Mouse (Mus musculus) c-Kit-positive CD71-positive TER-119-positive erythroid progenitor cells, embryonic 14.5 days (primary cell): ENCODE results near the gene Olfr1373.
"Not testable (repeated sequence)": the region's sequence is repeated elsewhere in the genome, so short reads cannot be mapped to it uniquely, and the experiment has no call there.

ENCODE experiments used
- DNase-seq: peaks from one replicate; pipeline ENCODE4 v3.0.0-alpha.2; 2013; ENCODE audit warnings: low spot score

The Olfr1373 gene

DNA sequence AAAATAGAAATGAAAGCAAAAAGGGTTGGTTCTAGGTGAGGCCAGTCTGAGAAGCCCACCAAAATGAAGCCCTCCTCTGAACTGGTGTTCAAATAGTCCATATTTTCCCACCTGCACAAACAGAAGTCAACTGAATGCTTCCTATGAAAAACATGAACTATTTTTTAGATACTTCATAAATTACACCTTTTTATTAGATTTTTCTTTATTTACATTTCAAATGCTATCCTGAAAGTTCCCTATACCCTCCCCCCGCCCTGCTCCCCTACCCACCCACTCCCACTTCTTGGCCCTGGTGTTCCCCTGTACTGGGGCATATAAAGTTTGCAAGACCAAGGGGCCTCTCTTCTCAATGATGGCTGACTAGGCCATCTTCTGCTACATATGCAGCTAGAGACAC, at the start of gene Olfr1373:
Olfr1373 (minus strand) TSS at position 101 of the 400 bp plus-strand sequence.
- not testable (repeated sequence) for DNase-seq

DNA sequence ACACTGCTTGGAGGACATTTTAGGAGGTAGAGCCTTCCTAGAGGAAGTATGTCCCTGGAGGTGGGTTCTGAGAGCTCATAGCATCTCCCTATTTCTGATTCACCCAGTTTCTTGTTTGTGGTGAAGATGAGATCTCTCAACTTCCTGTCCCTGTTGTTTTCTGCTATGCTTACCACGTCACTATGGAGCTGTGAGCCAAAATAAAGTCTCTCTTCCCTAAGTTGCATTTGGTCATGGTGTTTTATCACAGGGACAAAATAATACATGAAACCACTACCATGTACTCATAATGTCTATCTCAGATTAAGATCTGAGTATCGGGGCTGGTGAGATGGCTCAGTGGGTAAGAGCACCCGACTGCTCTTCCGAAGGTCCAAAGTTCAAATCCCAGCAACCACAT, 35.3 kb upstream of the Olfr1373 start:
- DNase-seq = not testable (repeated sequence)

DNA sequence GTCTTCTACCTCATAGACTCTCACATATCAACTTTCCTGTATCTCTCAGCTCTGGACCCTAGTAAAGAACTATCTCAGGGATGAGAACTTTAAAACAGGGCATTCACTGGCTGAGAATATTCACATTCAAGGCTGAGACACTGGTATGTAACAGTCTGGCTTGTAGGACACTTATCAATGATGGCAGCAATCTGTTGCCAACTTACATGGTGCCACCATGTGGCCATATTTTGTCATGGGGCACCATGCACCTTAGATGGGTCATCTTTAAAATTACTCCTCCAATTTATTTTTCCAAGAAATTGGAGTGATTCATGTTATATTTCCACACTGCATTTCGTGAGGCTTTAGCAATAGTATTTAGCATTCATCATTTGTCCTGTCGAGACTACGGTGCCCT, 34.6 kb upstream of the Olfr1373 start:
- not testable (repeated sequence) for DNase-seq

DNA sequence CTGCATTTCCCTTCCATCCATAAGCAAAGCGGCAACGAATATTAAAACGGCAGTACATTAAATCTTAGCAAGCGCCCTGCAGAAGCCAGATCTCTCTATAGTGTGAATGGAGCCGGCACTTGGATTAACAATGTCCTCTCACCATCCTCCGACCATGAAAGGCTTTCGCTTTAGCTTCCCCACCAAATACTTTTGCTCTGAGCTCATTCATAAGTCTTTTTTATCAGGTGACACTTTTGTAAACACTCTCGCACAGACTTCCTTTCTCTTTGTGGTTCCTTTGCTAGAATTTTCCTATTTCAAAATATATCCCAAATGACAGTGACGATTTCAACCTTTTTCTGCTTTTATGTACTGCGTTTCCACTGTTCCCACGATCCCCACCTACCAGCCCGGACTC, 23.1 kb upstream of the Olfr1373 start:
- no peak for DNase-seq

DNA sequence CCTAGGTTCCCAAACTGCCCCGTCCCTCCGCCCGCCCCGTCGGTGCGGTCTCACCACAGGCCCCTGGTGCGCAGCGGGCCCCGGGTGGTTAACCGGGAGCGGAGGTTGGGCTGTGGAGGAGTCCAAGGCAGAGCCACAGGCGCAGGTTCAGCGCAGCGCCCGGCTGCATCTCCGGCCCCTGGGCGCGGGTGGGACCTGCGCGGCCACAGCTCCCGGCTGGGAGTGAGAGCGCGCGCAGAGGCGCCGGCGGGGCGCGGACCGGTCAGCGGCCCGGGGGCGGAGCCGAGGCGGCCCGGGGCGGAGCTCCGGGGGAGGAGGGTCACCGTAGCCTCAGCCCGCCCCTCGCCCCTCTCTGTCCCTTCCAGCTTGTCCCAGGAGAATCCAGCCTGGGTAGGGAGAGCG, 22.6 kb upstream of the Olfr1373 start:
- DNase-seq = not testable (repeated sequence)

DNA sequence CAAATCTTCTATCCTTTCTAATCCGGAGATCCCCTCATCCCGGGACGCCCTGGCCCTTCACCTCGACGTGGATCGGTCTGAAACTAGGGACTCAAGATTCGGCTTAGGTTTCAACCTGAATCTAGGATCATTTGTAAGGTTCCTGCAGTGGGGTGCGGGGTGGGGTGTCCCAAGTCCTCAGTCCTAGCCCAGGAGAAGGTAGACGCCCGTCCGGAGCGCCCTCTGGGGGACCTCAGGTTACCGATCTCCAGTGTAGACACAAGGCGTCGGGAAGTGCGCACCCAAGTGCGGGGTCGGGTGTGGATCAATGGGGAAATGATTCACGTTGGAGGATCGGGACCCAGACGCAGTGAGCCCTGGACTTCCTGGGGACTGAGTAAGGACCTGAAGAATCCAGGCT, 21.8 kb upstream of the Olfr1373 start:
- no peak for DNase-seq

DNA sequence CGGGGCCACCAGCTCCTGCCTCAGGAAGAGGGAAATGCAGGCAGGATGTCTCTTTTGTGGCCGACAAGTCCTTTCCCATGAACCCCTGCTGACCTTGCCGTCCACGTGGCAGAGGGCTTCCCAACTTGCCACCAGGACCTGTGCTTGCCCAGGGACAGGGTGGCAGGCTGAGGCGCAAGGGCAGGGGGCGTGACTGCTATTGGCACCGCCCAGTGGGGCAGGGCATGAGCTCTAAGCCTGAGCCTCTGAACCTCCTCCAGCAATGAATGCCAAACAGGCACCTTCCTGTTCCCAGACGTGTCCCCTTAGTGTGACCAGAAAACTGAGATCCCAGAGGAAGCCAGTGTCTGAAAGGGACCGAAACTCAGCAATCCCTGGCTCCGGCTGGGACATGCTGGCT, 18.6 kb upstream of the Olfr1373 start:
- no peak for DNase-seq

DNA sequence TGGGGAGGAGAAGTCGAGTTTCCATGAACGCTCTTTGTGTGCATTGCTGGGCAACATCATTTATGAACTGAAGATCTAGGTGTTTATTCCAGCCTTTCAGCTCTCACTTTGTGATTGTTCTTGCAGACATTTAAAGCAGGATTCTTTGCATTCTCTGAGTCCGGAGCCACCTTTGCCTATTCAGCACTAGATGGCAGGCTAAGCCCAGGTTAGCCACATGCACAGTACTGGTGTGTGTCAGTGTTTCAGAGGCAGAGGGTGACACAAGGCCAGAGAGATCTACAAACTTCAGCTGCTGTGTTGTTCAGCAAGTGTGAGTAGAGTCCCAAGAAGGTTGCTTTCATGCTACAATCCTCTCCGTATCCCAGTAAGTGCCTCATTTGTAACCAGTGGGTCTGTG, 1.7 kb downstream of the Olfr1373 start:
- DNase-seq = not testable (repeated sequence)

DNA sequence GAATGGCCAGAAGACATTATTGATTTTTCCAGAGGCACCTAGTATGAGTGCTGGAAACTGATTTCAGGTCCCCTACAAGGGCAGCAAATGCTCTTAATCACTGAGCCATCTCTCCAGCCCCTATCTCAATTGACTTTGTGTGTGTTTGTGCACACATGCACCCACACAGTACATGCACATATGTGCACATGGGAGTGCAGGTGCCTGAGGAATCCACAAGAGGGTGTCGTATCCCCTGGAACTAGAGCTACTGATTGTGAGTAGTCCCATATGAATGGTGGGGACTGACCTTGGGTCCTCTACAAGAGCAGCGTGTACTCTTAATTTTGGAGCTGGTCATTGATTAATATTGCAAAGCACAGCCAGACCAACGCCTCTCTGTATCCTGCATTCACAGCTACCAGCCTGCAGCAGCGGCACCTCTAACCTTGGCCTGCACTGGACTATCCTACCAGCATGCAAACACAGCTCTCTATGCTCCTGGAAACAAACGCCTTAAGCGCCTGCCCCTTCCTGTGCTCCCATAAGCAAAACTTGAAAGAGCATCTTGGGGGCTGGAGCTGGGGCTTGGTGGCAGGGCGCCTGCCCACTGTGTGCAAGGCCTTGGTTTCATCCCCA, 14.8 kb downstream of the Olfr1373 start:
- no peak for DNase-seq

DNA sequence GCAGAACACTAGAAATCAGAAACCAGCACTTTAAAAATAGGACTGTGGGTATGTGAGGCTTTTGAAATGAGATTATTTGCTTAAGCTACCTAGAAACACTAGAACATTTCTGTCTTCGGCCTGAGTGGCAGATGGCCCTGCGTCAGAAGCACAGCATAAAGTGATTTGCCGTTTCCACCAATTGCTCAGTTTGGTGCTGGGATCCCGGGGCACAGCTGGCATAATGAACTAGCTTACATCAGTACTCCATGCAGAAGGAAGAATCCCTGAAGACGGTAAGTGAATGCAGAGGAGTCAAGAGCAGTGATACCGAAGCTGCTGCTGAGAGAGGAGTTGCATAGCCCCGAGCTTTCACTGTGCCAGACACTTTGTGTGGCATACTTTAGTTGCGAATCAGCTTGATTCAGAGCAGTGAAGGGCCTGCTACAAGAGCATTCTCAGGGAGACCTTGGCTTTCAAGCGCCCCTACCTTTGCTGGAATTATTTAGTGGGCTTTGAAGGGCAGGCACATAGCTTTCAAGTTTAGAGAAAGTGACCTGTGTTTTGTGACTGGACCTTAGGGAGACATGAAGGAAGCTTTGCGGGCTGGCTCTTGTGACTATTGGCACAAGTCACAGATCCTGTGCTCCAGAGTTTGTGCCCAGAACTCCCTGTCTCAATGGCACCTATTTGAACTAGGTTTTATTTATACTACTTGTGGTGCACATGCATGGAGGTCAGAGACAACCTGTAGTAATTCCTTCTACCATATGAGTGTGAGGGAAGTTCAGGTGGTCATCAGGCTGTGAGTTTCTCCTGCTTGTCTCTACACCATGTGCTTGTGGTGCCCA, 15.5 kb downstream of the Olfr1373 start:
- DNase-seq = no peak

DNA sequence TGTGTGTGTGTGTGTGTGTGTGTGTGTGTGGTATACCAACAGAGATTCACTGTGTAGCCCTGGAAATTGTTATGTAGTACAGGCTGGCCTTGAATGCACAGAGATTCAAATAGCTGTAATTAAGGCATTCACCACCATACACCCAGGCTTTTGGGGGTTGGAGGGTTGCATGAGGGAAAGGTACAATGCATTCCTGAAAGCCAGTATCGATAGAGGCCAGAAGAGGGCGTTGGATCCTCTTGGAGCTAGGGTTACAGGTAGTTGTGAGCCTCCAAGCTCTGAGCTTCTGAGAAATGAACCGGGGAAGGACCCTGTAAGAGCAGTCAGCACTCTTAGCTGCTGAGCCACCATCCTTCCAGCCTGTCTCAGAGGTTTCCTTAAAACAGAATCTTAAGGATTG, 16.2 kb downstream of the Olfr1373 start:
- DNase-seq = no peak

DNA sequence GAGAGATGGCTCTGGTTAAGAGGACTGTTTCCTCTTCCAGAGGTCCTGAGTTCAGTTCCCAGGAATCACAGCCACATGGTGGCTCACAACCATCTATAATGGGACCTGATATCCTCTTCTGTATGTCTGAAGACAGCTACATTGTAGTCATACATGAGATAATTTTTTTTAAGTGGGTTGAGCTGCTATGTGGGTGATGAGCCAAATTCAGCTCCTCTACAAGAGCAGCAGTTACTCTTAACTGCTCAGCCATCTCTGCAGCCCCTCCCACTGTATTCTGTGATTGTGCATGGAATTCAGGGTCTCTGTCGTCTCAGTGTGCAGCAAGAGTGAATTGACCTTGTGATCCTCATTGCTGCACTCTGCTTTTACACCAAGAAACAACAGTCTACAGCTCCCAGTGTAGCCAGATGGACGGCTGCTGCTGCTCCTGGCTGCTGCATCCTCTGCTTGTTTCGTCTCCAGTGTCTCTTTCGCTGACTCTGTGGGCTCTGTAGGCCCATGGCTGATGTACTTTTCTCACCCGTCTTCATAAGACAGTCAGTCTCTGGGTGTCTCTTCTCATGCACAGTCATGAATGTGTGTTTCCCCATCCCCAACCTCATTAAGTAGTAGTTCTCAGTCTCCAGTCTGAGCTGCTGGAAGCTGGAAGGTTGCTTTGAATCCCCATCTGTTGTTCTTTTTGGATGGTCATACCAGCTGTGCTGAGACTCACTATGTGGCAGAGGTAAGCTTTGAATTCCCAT, 16.8 kb downstream of the Olfr1373 start:
- no peak for DNase-seq

DNA sequence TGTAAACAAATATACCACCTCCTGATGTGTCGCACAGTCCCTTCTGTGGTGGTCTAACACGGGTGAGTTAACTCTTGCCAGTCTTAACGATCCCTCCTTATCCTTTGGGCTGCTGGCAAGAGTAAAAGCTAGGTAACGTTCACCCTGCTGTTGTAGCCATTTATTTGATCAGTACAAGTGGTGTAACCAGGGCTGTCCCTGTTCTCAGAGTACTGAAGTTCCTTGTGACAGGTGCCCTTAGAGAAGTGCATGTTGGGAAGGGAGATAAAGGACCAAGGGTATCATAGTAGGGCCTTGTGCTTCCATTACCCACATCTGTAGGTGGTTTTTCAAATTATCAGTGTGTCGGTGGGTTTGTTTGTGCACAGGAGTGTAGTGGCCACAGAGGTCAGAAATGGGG, 17.6 kb downstream of the Olfr1373 start:
- no peak for DNase-seq

DNA sequence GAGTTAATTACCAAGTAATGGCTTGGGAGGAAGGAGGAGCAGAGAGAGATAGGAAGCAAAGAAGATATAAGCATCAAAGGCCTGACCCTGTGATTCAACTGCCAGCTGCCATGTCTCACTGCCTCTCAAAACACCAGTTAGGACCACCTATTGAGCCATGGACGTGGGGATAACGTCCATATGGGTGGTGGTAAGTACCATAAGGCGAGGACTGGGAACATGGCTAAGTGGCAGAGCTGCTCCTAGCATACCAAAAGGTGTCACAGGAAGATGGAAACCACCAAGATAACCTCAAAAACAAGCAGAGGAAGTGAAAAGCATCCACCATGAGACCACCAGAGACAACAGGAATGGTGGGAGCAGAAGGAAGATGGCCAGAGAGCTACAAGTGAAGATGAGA, 18.2 kb downstream of the Olfr1373 start:
- no peak for DNase-seq

DNA sequence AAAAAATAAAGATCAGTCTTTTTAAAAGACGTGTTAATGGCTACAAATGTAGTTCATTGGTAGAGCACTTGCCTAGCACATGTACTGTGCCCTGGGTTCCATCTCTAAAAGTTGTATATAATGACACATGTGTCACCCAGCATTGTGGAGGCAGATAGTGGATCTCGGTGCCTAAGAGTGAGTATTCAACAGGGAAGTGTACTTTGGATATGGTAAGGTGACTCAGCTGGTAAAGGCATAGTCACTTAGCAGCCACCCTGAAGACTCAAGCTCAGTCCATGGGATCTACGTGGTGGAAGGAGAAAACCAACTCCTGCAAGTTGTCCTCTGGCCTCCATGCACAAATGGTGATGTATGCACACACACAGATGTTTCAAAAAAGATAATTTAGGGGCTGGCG, 20.9 kb downstream of the Olfr1373 start:
- no peak for DNase-seq

DNA sequence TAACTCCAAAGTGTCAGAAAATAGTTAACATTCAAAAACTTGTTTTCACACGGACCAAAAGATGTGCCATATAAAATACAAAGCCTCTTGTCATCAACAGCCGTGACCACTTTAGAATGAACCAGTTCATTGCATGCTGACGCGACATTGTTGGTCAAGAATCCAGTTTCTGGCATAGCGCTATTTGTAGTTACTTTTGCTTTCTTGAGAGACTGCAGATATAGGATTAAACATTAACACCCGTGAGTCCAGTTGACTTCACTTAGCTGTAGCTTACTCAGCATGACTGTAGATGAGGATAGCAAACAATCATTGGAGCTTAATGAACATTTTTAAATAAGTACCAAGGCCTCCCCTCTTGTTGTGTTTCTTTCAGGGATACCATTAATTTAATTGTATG, 23.3 kb downstream of the Olfr1373 start:
- no peak for DNase-seq

DNA sequence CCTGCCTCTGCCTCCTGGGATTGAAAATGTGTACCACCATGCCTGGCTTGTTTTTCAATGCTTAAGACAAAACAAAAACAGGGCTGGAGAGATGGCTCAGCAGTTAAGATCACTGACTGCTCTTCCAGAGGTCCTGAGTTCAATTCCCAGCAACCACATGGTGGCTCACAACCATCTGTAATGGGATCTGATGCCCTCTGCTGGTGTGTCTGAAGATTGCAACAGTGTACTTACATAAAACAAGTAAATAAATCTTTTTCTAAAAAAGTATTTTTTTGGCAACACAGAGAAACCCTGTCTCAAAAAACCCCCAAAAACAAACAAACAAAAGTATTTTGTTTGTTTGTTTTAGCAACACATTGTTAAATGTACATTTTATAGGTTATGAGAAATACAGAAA, 24.9 kb downstream of the Olfr1373 start:
- DNase-seq = not testable (repeated sequence)

DNA sequence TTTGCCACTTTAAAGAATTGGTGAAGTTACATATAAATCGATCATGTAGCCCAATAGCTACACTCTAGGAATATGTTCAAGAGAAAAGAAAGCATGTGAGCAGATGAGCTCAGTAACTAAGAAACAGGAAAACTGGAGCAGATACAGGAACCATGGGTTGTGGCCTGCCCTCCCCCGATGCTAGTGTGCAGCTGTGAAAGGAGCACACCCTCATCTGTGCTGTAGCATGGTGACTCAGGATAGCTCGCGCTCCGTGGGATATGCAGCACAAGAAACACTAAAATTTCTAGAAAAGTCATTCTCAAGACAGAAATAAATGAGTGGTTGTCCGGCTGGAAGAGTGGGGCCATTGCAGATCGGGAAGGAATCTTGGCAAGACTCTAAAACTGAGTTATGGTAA, 28.2 kb downstream of the Olfr1373 start:
- no peak for DNase-seq

DNA sequence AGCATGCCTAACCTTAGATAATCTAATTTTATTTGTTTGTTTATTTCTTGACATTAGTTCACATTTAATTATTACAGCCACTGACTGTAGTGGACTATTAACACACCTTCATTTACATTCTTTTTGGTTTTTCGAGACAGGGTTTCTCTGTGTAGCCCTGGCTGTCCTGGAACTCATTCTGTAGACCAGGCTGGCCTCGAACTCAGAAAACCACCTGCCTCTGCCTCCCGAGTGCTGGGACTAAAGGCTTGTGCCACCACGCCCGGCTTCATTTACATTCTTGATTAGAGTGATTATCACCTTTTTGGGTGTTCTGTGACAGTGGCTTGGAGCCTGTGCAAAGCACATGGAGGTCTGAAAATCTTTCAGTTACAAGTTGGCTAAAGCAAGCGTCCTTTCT, 29.2 kb downstream of the Olfr1373 start:
- not testable (repeated sequence) for DNase-seq

DNA sequence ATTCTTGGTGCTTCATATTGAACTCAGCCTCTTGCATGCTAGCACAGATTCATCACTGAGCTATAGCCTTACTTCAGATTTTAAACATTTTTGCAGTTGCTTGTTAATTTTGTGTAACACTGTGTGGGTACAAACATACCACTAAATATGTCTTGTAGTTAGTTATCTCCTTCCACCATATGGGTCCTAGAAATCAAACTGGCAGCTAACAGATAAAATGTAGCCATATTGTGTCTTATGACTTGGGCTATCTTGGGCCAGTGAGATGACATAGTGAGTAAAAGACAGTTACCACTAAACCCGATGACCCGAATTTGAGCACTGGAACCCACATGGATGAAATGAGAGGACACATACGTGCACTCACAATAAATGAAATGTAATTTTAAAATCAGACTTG, 29.8 kb downstream of the Olfr1373 start:
- DNase-seq = peak; percentile 73

DNA sequence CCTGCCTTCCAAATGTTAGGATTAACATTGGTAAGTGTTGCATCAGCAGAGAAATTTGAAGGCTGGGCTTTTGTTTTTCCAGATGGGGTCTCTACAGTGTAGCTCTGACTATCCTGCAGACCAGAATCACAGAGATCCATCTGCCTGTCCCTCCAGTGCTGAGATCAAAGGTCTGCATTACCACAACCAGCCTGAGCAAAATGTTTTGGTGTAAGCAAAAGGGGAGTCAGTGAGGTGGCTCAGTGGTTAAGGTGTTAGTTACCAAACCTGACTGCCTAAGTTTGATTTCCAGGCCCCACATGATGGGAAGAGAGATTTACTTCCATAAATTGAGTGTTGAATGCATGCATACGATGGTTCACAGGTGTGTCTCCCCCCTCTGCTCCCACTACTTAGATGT, 35.9 kb downstream of the Olfr1373 start:
- no peak for DNase-seq

DNA sequence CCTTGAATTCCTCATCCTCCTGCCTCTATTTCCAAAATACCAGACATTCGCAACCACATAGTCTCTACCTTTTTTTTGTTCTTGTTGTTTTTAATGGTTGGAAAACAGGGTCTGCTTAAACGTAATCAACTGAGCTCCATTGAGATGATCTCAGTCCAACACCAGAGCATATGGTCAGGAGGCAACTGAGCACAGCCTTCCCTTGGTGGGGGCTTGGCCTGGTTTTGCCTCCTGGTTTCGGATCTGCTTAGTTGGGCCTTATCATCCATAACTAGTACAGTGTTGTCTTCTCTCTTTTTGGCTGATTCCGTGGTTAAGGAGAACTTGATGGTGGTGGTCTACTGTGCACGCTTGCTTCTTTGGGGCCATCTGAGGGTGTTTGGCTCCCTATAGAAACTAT, 36.5 kb downstream of the Olfr1373 start:
- DNase-seq = no peak

DNA sequence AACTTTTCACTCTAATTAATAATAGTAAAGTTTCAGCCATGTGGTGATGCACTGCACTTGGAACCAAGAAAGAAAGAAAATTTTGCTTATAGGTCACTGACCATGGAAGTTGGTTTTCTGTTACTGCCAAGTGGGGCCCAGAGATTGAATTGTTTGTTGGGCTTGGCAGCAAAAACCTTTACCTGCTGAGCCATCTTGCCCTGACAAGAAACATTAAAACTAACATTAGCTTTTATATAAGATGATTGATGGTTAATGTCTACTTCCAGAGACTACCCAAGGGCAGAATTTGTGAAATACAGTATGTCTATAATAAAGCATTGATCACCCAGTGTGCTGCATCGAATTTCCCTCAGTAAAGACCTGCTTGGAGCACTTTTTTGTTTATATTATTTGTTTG, 38.9 kb downstream of the Olfr1373 start:
- DNase-seq = no peak
